Mouse (Mus musculus) granulocyte monocyte progenitor cell, adult 5-6 weeks (primary cell): ENCODE results near the gene Zbtb8os. TPM values are rescaled to one million over a fixed set of nuclear protein-coding genes. Genes with fewer than 3 reads are reported as not detected.

Experiments
- ATAC-seq: replicated peaks from 2 replicates; pipeline ENCODE4 v1.8.0; 2016; ENCODE audit warnings: mild to moderate bottlenecking, moderate TSS enrichment, inconsistent platforms; ENCODE audit not compliant: poor library complexity, severe bottlenecking
- total RNA-seq, 2 experiments: library from RNA; stranded (forward) in 1 of 2; stranded (reverse) in 1 of 2; fragments of 200-712, 200-1000 nt in 1 of 2; fragments of >200 nt in 1 of 2; fragmentation: Nextera tagmentation in 1 of 2; gene quantifications; 2 replicates each; pipeline ENCODE4 v1.2.3; 2014 to 2017

Zbtb8os gene
- total RNA-seq, 2 experiments from 2014 or later, result 67.3 to 90.3 TPM

DNA sequence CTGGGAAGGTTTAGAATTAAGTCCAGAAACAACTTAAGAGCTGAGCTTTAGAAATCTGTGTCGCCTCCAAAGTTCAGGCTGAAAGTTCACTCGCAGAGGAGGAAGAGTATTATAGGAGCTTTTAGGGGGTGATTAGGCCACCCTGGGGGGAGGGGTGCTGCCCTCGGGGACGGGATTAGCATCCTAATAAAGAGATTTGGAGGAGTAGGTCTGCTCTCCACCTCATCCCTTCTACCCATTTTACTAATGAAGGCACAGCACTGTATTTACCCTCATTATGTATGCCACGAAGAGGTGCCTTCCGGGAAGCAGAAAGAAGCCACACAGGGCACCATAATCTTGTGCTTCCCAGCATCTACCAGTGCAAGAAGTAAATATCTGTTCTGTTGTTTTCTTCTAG is 39.5 kb downstream of the Zbtb8os start:
- no peak for ATAC-seq

DNA sequence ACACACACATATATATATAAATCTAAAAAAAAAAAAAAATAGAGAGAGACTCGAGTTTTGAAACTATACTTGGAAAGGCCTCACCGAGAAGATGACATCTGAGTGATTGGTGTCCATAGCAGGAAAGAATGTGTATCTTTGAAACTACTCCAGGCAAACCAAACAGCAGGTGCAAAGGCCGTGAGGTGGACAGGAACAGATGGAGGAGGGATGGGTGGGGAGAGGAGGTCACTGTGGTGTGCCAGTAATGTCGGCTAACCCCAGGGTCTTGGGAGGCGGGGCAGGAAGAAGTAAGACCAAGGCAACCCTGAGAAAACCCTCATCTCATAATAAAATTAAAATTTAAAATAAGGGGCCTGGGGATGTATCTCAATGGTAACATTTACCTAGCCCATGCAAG is 40.3 kb downstream of the Zbtb8os start:
- ATAC-seq, result no peak

DNA sequence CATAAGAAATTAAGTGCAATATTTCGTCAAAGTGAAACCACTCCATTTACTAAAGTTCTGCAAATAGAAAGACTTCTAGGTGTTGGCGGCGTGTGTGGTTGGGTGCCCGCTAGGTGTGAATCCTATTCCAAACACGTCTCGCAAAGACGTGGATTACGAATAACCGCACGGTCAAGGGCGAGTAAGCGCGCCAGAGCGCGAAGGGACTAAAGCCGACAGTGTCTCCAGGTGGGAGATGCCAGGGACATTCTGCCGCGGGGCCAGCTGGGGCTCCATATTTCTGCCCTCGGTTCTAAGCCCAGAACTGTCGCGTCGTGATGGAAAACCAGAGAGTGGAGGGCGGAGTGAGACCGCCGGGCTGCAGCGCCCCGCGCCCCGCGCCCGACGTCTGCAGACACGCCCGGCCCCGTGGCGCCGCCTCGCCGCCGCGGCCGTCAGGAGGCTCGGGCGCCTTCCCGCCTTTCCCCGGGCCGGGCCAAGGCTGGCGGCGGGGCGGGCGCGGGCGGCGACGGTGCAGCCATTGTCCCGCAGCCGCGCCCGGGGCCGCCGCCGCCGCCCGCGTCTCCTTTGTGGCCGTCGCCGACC is 41.6 kb downstream of the Zbtb8os start:
- peak; percentile 37 for ATAC-seq

DNA sequence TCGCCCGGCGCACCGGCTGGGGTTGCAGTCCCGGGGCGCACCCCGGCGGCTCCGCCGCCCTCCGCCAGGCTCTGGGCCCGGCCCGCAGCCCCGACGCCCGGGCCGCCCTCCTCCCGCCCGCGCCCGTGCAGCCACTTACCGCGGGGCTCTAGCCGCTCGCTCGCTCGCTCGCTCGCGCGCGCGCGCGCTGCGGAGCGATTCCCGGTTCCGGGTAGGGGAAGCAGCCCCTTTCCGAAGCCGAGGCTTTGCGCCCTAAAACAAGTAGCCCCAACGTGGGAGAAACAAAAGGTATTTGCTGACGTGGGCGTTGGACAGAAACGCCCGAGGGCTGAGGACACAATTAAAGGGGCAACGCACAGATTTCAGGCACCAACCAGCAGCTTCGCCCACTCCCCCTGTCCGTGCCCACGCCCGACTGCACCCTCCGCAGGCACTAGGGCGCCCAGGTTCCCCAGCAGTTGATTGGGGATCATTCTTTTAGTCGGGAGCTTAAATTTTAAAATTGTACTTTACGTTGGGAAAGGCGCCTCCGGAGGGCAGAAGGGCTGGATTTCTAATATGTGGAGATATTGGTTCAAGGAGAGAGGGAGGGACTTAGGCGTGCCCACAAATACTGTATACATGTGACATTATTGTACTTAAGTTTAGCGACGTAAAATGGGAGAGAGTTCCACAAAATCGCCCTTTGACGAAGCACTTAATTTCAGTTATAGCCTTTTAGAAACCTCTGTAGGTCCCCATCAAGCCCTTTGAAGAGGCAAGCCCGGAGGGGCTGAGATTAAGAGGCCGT is 42.3 kb downstream of the Zbtb8os start, which contains the start of gene Zbtb8a:
Gene Zbtb8a (minus strand): TSS at position 516 of the 790 bp plus-strand sequence.
- peak; percentile 47 for ATAC-seq

DNA sequence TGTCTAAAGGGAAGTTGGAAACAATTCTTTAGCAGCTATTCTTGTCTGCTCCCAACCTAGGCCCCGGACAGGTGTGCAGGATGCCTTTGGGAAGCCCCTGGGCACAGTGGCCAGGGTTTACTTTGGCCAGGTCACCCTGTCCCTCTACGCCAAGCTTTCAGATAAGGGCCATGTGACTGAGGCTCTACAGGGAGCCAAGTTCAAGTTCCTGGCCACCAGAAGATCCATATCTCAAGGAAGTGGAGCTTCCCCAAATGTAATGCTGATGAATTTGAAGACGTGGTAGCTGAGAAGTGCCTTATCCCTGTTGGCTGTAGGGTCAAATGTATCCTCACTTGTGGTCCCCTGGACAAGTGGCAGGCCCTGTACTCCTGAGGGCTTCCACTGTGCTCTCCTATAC is 44.3 kb downstream of the Zbtb8os start:
- ATAC-seq, result no peak

DNA sequence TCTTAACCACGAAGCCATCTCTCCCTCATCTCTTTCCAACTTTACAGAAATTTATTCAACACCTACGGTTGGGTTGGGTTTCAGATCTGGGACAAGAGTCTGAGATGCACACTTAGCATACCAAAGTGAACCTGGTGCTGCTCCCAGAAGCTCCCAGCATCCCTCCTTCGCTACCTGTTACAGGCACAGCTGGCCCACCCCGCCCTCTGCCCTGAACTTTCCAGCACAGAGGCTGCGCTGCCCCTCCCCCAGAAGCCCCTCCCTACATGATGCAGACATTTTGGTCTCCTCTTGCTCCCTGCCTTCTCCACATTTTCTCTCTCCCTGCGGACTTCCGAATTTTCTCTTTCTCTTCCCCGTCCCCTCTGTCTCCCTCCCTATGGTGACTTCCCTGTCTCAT is 45.7 kb downstream of the Zbtb8os start:
- ATAC-seq, result no peak

DNA sequence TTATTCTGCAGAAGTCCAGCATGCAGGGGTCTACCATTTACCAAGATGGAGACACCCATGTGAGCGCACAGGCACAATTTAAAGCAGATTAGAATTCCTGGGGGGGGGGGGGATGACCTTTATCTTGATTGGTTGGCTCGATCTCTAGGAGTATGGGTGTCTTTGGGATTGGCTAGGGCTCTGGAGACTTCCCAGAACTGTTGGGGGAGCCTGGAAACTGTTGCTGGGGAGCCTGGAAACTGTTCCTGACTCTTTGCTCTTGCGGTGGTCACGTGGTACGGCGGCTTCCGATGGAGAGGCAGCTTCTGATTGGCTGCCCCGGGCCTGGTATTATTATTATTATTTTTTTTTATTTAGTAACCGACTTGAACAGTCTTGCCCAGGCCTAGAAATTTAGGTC is 46.5 kb downstream of the Zbtb8os start:
- ATAC-seq, result no peak

DNA sequence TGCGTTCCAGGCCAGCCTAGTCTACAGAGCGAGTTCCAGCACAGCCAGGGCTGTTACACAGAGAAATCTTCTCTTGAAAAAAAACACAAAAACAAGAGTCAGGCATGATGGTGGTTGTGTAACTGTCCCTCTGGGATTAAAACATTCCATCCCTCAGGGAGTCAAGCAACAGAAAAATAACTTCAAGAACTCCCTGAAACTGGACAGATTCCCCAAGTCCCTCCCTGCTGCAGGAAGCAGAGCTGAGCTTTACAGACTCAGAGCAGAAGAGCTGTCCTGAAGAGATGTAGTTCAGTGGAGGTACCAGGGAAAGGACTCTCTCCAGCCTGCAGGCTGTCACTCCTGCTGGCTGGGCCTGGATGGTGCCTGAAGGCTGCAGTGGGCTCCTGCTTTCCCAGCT is 47.0 kb downstream of the Zbtb8os start:
- no peak for ATAC-seq

DNA sequence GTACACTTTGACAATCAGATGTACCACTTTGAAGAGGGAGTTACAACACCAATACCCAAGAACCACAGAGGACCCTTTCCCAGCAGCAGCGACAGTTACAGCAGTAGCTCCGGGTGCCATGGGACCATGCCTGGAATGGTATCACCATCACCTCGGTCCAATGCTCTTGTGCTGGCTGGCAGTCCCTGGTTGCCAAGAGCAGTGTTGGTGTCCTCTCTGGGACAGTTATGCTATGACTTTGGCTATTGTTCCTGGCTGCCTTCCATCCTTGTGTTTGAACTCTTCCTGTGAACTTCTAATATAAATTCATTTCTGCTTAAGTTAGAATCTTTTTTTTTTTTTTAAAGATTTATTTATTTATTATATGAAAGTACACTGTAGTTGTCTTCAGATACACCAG is 48.1 kb downstream of the Zbtb8os start:
- ATAC-seq, result no peak

DNA sequence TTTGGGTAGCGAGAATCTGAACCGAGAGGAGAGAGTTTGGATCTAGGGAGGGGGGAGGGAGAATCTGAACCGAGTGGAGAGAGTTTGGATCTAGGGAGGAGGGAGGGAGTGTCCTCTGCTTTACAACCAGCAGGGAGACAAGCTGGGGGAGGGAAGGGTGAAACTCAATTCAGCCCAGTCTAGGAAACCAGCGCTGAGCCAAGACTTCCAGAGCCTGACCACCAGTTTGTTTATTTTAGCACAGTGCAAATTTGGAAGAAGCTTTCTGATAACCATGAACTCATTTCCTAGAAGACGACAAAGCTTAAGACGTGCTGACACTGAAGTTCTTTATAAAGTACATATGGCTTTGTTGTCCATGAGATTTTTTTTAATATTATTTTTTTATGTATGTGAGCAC is 48.9 kb downstream of the Zbtb8os start:
- ATAC-seq, result no peak

DNA sequence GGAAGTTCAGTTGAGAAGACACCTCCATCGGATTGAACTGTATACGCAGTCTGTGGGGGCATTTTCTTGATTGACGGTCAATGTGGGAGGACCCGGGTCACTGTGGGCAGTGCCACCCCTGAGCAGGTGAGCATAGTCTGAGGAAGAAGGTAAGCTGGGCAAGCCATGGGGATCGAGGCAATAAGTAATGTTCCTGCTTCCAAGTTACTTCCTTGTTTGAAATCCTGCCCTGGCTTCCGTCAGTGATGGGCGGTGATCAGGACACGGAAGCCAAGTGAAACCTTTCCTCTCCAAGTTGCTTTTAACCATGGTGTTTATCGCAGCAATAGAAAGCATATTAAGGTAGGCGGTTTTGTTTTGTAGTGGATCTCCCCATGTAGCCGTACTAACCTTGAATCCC is 50.2 kb downstream of the Zbtb8os start:
- peak; percentile 20 for ATAC-seq

DNA sequence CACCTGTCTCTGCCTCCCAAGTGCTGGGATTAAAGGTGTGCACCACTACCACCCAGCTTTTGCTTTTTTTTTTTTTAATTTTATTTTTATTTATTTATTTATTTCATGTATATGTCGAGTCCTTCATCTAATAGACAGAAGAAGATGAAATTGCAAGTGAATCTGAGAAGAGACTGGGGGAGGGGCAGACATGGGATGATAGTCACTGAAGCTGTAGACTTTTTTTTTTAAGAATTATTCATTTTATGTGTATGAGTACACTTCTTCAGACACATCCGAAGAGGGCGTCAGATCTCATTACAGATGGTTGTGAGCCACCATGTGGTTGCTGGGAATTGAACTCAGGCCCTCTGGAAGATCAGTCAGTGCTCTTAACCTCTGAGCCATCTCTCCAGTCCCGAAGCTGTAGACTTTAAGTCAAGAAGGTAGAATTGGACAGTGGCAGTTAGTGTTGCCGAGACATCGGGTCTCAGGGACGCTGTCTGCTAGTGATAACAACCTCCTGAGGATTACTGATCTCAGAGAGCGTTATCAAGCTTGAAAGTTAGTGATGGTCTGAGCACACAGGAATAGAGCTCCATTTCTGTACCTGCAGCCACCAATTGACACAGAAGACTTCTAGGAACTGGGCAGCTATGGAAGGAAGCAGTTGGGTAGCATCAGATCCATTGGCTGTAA is 50.9 kb downstream of the Zbtb8os start:
- ATAC-seq, result no peak

DNA sequence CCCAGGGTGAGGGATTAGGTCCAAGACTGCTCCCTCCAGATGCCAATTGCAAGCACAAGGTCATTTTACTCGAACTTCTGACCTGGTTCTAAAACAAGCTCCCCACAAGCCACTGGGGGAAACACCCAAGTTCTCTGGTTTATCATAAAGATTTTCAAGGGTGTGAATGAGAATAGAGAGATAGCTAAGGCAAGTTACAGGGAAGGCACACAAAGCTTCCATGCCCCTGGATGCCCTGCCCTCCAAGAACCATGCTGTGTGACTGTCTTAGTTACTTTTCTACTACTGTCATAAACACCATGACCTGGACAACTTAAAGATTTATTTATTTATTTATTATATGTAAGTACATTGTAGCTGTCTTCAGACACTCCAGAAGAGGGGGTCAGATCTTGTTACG is 51.5 kb downstream of the Zbtb8os start:
- ATAC-seq, result no peak

DNA sequence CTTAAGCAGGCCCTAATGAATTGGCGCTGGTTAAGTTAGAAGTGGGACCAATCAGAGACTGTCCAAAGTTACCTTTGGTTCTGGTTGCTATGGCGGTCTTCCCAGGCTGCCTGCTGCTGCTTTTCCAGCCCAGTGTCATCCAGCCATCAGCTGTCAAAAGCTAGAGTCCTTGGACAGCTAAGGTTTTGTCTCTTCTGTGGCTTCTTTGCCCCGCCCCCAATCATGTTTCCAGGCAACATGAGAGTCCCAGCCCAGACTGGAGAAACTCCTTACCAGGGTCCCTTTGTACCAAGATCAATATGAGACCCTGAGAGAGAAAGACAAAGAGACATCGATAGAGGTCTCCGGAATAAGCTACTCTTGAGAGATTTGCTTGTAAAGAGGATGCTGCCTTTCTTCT is 52.9 kb downstream of the Zbtb8os start:
- no peak for ATAC-seq

DNA sequence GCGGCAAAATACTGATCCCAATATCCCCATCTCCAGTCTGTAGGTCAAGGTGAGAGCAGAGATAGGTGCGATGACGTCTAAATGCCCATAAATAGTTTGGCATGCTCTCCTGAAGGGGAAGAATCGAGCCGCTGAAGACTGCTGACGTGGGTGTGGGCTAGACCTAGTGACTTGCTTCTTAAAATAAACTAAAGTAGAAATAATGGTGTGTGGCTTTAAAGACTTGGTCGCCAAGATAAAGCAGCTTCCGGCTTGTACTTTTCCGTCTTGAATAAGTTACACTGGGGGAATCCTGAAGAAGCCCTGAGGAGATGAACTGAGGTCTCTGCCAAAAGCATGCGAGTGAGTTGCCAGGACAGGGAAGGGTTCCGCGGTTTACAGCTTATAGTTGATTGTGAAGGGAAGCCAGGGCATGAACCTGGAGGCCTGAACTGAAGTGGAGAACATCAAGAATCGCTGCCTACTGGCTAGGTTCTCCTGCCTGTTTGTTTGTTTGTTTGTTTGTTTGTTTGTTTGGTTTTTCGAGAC is 54.8 kb downstream of the Zbtb8os start:
- no peak for ATAC-seq

DNA sequence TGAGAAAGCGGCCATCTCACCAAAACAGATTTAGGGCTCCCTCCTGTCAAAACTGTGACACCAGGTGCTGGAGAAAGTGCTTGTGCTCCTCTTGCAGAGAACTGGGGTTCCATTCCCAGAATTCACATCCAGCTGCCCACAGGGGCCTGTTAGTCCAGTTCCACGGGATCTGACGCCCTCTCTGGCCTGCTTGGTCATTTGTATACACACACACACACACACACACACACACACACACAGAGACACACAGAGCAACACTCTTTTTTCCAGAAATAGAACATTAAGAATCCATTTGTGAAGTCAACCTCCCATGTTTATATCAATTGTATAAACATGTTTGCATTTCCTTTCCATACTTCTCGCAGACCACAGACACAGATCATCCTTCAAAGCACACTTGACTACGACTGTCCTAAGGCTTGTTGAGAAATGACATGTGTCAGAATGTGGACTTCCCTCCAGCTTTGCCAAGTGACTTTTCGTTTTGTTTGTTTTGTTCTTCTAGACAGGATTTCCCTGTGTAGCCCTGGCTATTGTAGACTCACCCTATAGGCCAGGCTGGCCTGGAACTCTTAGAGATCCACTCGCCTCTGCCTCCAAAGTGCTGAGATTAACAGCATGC is 55.6 kb downstream of the Zbtb8os start:
- no peak for ATAC-seq

DNA sequence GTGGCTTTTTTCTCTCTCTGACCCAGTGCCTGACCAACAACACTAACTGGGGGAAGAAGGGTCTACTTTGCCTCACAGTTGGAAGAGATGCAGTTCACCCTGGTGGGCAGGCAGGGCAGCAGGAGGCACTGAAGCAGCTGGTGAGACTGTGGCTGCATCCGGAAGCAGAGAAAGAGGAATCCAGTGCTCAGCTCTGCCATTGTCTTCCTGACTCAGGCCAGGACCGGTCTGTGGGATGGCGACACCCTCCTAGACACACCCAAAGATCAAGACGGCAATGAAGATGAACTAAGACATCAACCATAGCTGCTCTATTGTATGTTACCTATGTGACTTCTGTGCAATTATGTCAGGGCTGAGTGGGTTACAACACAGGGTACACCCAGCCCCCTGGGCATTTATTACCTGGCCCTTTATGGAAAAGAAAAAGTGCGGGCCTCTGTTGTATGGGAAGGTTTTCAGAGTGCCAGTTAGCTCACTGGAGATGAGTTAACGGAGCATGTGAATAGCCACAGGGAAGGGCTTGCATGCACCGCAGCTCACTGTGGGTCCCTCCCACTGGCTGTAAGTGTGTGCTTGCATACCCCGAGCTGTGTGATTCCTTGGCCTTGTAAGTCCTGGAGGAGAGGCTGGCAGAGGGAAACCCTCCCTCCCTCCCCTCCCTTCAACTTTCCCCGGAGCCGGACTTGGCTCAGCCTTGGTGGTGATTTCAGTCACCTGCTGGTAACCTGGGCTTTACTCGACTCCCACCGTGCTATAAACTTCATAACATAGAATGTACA is 58.8 kb downstream of the Zbtb8os start:
- ATAC-seq, result peak; percentile 75

DNA sequence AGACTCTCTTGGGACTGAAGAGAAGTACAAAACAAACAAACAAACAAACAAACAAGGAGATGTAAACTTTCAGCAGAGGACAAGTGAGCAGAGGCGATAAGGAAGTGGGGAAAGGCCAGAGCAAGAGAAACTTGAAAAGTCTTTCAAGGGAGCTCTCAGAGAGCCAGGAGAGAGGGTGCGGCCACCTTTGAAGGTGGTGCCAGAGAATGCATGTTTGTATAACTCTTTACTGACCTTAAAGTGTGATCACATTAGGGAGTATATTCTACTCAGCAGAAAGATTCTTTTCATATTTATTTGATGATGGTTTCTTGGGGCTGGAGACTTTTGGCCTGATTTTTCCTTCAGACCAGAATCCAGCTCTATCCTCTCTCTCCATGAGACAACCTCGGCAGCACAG is 61.5 kb downstream of the Zbtb8os start:
- ATAC-seq, result no peak

DNA sequence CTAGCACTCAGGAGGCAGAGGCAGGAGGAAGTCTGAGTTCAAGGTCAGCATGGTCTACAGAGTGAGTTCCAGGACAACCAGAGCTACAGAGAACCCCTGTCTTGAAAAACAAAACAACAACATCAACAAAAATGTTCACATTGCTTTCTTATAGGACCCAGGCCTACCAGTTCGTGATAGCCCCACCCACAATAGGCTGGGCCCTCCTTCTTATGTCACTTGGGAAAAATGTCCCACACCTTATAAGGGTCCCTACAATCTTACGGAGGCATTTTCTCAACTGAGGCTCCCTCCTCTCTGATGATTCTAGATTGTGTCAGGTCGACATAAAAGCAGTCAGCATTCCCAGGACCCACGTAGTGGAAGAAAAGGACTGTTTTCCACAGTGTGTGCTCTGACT is 64.3 kb downstream of the Zbtb8os start:
- no peak for ATAC-seq
